Mouse (Mus musculus): ENCODE measurements around the gene Olfr589. TPM values are rescaled to one million over a fixed set of nuclear protein-coding genes. Genes with fewer than 3 reads are reported as not detected.
"Not testable (repeated sequence)": the region's sequence is repeated elsewhere in the genome, so short reads cannot be mapped to it uniquely, and the experiment has no call there.

The Olfr589 gene
- not detected in 2 replicates for polyA plus RNA-seq (2015; fragmentation: Nextera tagmentation; extraction: Ambion mirVana)

- H3K4me3 ChIP-seq = no peak within 1 kb of the TSS
- WGBS = 32% methylated on average over 2 of the region's 2 CpGs
- H3K9ac ChIP-seq = no peak within 1 kb of the TSS
- H3K27ac ChIP-seq = no peak within 1 kb of the TSS
- no peaks in the 10 kb centered on the region for H3K27me3 ChIP-seq
- H3K4me1 ChIP-seq = no peaks in the 10 kb centered on the region
- no peaks in the 10 kb centered on the region for H3K36me3 ChIP-seq
- no peak within 1 kb of the TSS for H3K4me2 ChIP-seq
- no peak for ATAC-seq (ENCODE audit: borderline replicate concordance, extremely low read depth, low FRiP score, low TSS enrichment)
- H3K9me3 ChIP-seq = no peaks in the 10 kb centered on the region
Measured at GRCm38 (mm10) chr7:103156256-103156655, at the start of gene Olfr589. TSS of gene Olfr589 (minus strand) at chr7:103156356.

- H3K4me3 ChIP-seq; H3K4me2 ChIP-seq; H3K36me3 ChIP-seq; H3K4me1 ChIP-seq; H3K27me3 ChIP-seq; H3K9me3 ChIP-seq; H3K9ac ChIP-seq; ATAC-seq (ENCODE audit: borderline replicate concordance, extremely low read depth, low FRiP score, low TSS enrichment); H3K27ac ChIP-seq: not testable (repeated sequence)
- 55% methylated on average over 1 of the region's 1 CpGs for WGBS
Measured at GRCm38 (mm10) chr7:103184503-103184902, 28.3 kb upstream of the Olfr589 start, which contains the start of gene Olfr592. TSS of gene Olfr592 (plus strand) at chr7:103184803.

GRCm38 (mm10) chr7:103178240-103178639 lies 22.1 kb upstream of the Olfr589 start, which contains the start of gene Olfr591:
TSS of gene Olfr591 (minus strand) at chr7:103178340.
- Histone ChIP-seq H3K4me2 (no peak within 1 kb of the TSS), H3K4me1 (no peaks in the 10 kb centered on the region), H3K27ac (no peak within 1 kb of the TSS), H3K4me3 (no peak within 1 kb of the TSS), H3K9ac (no peak within 1 kb of the TSS), H3K9me3 (no peaks in the 10 kb centered on the region), H3K36me3 (no peaks in the 10 kb centered on the region), H3K27me3 (no peaks in the 10 kb centered on the region)
- WGBS = 82% methylated on average over 1 of the region's 1 CpGs
- no peak for ATAC-seq (ENCODE audit: borderline replicate concordance, extremely low read depth, low FRiP score, low TSS enrichment)

- 74% methylated on average over 5 of the region's 5 CpGs for WGBS
- no peaks in the 10 kb centered on the region for H3K9me3 ChIP-seq
- H3K4me2 ChIP-seq = no peak overlapping the region
- H3K4me3 ChIP-seq = no peak overlapping the region
- no peak overlapping the region for H3K9ac ChIP-seq
- no peak for ATAC-seq (ENCODE audit: borderline replicate concordance, extremely low read depth, low FRiP score, low TSS enrichment)
- no peaks in the 10 kb centered on the region for H3K36me3 ChIP-seq
- H3K4me1 ChIP-seq = no peaks in the 10 kb centered on the region
- no peaks in the 10 kb centered on the region for H3K27me3 ChIP-seq
- H3K27ac ChIP-seq = no peak overlapping the region
Measured at GRCm38 (mm10) chr7:103169697-103170096, 13.5 kb upstream of the Olfr589 start.

- Histone ChIP-seq H3K27ac (no peak within 1 kb of the TSS), H3K4me3 (no peak within 1 kb of the TSS), H3K9ac (no peak within 1 kb of the TSS), H3K4me1 (no peaks in the 10 kb centered on the region), H3K9me3 (no peaks in the 10 kb centered on the region), H3K36me3 (no peaks in the 10 kb centered on the region), H3K27me3 (no peaks in the 10 kb centered on the region), H3K4me2 (no peak within 1 kb of the TSS)
- WGBS = 73% methylated on average over 1 of the region's 1 CpGs
- no peak for ATAC-seq (ENCODE audit: borderline replicate concordance, extremely low read depth, low FRiP score, low TSS enrichment)
Measured at GRCm38 (mm10) chr7:103140579-103140978, 15.6 kb downstream of the Olfr589 start, which contains the start of gene Olfr588-ps1. TSS of gene Olfr588-ps1 (plus strand) at chr7:103140879.

- WGBS = 89% methylated on average over 3 of the region's 3 CpGs
- Histone ChIP-seq H3K27ac (no peak within 1 kb of the TSS), H3K9ac (no peak within 1 kb of the TSS), H3K27me3 (no peaks in the 10 kb centered on the region), H3K9me3 (no peaks in the 10 kb centered on the region), H3K4me1 (no peaks in the 10 kb centered on the region), H3K4me2 (no peak within 1 kb of the TSS), H3K36me3 (no peaks in the 10 kb centered on the region), H3K4me3 (no peak within 1 kb of the TSS)
- ATAC-seq (ENCODE audit: borderline replicate concordance, extremely low read depth, low FRiP score, low TSS enrichment) = no peak
Measured at GRCm38 (mm10) chr7:103125538-103125937, 30.6 kb downstream of the Olfr589 start, which contains the start of gene Olfr586. TSS of gene Olfr586 (minus strand) at chr7:103125638.

- H3K36me3 ChIP-seq = no peaks in the 10 kb centered on the region
- no peak overlapping the region for H3K27ac ChIP-seq
- no peaks in the 10 kb centered on the region for H3K9me3 ChIP-seq
- 41% methylated on average over 3 of the region's 3 CpGs for whole genome bisulfite sequencing
- no peaks in the 10 kb centered on the region for H3K27me3 ChIP-seq
- H3K4me2 ChIP-seq = no peak overlapping the region
- no peaks in the 10 kb centered on the region for H3K4me1 ChIP-seq
- no peak overlapping the region for H3K9ac ChIP-seq
- no peak for ATAC-seq (ENCODE audit: borderline replicate concordance, extremely low read depth, low FRiP score, low TSS enrichment)
- no peak overlapping the region for H3K4me3 ChIP-seq
Measured at GRCm38 (mm10) chr7:103119406-103119805, 36.8 kb downstream of the Olfr589 start.

Other genes starting within 250 kb of the Olfr589 start
- gene Olfr571, start 238.8 kb downstream of the Olfr589 start, polyA plus RNA-seq (2015; fragmentation: Nextera tagmentation; extraction: Ambion mirVana) = not detected in 2 replicates
- not detected in 2 replicates for gene Olfr572, start 231.9 kb downstream of the Olfr589 start, polyA plus RNA-seq (2015; fragmentation: Nextera tagmentation; extraction: Ambion mirVana)
- not detected in 2 replicates for gene Olfr573-ps1, start 213.8 kb downstream of the Olfr589 start, polyA plus RNA-seq (2015; fragmentation: Nextera tagmentation; extraction: Ambion mirVana)
- not detected in 2 replicates for gene Olfr574, start 207.9 kb downstream of the Olfr589 start, polyA plus RNA-seq (2015; fragmentation: Nextera tagmentation; extraction: Ambion mirVana)
- gene Olfr575, start 197.6 kb downstream of the Olfr589 start, polyA plus RNA-seq (2015; fragmentation: Nextera tagmentation; extraction: Ambion mirVana) = not detected in 2 replicates
- gene Olfr576, start 193.7 kb downstream of the Olfr589 start, polyA plus RNA-seq (2015; fragmentation: Nextera tagmentation; extraction: Ambion mirVana) = not detected in 2 replicates
- gene Olfr577, start 180.4 kb downstream of the Olfr589 start, polyA plus RNA-seq (2015; fragmentation: Nextera tagmentation; extraction: Ambion mirVana) = not detected in 2 replicates
- gene Olfr578, start 167.0 kb downstream of the Olfr589 start, polyA plus RNA-seq (2015; fragmentation: Nextera tagmentation; extraction: Ambion mirVana) = not detected in 2 replicates
- not detected in 2 replicates for gene Olfr582, start 118.3 kb downstream of the Olfr589 start, polyA plus RNA-seq (2015; fragmentation: Nextera tagmentation; extraction: Ambion mirVana)
- gene Olfr583, start 105.1 kb downstream of the Olfr589 start, polyA plus RNA-seq (2015; fragmentation: Nextera tagmentation; extraction: Ambion mirVana) = not detected in 2 replicates
- gene Olfr584, start 74.5 kb downstream of the Olfr589 start, polyA plus RNA-seq (2015; fragmentation: Nextera tagmentation; extraction: Ambion mirVana) = not detected in 2 replicates
- not detected in 2 replicates for gene Olfr585, start 58.6 kb downstream of the Olfr589 start, polyA plus RNA-seq (2015; fragmentation: Nextera tagmentation; extraction: Ambion mirVana)
- gene Olfr586, start 30.7 kb downstream of the Olfr589 start, polyA plus RNA-seq (2015; fragmentation: Nextera tagmentation; extraction: Ambion mirVana) = not detected in 2 replicates
- gene Olfr588-ps1, start 15.5 kb downstream of the Olfr589 start, polyA plus RNA-seq (2015; fragmentation: Nextera tagmentation; extraction: Ambion mirVana) = not detected in 2 replicates
- not detected in 2 replicates for gene Olfr591, start 22.0 kb upstream of the Olfr589 start, polyA plus RNA-seq (2015; fragmentation: Nextera tagmentation; extraction: Ambion mirVana)
- not detected in 2 replicates for gene Olfr592, start 28.4 kb upstream of the Olfr589 start, polyA plus RNA-seq (2015; fragmentation: Nextera tagmentation; extraction: Ambion mirVana)
- not detected in 2 replicates for gene Olfr593, start 55.5 kb upstream of the Olfr589 start, polyA plus RNA-seq (2015; fragmentation: Nextera tagmentation; extraction: Ambion mirVana)
- gene Olfr594, start 60.6 kb upstream of the Olfr589 start, polyA plus RNA-seq (2015; fragmentation: Nextera tagmentation; extraction: Ambion mirVana) = not detected in 2 replicates
- not detected in 2 replicates for gene Usp17ld, start 96.1 kb upstream of the Olfr589 start, polyA plus RNA-seq (2015; fragmentation: Nextera tagmentation; extraction: Ambion mirVana)
- gene Olfr596, start 149.3 kb upstream of the Olfr589 start, polyA plus RNA-seq (2015; fragmentation: Nextera tagmentation; extraction: Ambion mirVana) = not detected in 2 replicates
- not detected in 2 replicates for gene Olfr597, start 160.0 kb upstream of the Olfr589 start, polyA plus RNA-seq (2015; fragmentation: Nextera tagmentation; extraction: Ambion mirVana)
- not detected in 2 replicates for gene Olfr598, start 167.2 kb upstream of the Olfr589 start, polyA plus RNA-seq (2015; fragmentation: Nextera tagmentation; extraction: Ambion mirVana)
- gene Olfr599, start 179.6 kb upstream of the Olfr589 start, polyA plus RNA-seq (2015; fragmentation: Nextera tagmentation; extraction: Ambion mirVana) = not detected in 2 replicates
- not detected in 2 replicates for gene Olfr600, start 193.3 kb upstream of the Olfr589 start, polyA plus RNA-seq (2015; fragmentation: Nextera tagmentation; extraction: Ambion mirVana)
- gene Olfr601, start 206.3 kb upstream of the Olfr589 start, polyA plus RNA-seq (2015; fragmentation: Nextera tagmentation; extraction: Ambion mirVana) = not detected in 2 replicates
- not detected in 2 replicates for gene Olfr603, start 229.8 kb upstream of the Olfr589 start, polyA plus RNA-seq (2015; fragmentation: Nextera tagmentation; extraction: Ambion mirVana)

Data from lung, embryonic 15.5 days (tissue).